Mouse (Mus musculus) spleen, adult 12 weeks (tissue): ENCODE results near the gene Sept8.

Experiments used
- DNase-seq: peaks from one replicate; pipeline ENCODE4 v3.0.0; 2022; ENCODE audit warnings: low spot score

Sept8 gene

DNA sequence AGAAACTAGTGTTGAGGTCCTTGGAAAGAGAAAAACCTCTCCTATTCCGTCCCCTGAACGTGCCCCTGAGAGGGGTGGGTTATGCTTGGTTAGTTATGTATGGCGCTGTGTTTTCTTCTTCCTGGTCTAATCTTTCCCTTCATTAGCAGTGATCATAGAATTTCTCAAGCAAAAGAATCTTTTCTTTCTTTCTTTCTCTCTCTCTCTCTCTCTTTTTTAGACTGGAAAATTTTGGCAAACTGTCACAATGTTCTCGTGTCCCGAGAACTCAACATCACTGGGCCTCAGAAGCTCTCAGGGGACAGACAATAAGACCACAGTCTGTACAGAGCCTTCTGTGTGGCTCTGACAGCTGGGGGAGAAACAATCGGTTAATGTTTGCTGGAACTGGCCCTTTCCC is 23.6 kb upstream of the Sept8 start:
- DNase-seq = no peak

DNA sequence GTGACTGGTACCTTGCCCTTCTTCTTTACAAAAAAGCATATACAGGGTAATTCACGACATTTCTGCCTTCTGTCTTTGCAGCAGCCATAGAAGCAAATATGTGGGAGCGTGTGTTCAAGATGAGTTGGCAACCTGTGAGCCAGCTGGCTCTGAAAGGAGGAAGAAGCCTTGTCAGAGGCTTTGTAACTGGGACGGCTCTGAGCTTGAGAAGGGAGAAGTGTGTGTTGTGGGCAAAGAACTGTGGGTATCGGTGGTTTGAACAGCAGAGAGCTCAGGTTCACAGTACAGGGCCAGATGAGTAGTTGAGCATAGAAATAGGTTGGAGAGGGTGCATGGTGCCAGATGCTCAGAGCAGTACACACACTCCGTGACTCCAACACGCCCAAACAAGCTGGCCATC is 22.1 kb upstream of the Sept8 start:
- no peak for DNase-seq

DNA sequence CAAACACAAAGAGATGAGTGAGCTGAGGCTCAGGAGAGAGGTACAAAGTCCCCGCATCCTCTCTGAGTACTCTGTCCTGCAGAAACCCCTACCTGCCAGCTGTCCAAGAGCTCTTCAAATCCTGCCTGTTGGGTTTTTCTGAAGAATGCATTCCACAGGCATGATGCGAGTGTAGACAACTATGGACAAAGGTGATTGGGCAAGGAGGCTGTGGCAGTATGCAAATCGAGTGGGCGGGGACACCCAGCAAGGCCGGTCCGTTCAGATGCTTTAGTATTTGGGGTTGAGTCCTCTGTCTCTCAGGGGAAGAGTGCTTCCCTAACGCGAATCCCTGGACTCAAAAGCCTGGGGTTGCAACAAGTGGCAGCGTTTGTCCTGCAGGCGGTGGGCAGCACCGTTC is 18.5 kb upstream of the Sept8 start:
- no peak for DNase-seq

DNA sequence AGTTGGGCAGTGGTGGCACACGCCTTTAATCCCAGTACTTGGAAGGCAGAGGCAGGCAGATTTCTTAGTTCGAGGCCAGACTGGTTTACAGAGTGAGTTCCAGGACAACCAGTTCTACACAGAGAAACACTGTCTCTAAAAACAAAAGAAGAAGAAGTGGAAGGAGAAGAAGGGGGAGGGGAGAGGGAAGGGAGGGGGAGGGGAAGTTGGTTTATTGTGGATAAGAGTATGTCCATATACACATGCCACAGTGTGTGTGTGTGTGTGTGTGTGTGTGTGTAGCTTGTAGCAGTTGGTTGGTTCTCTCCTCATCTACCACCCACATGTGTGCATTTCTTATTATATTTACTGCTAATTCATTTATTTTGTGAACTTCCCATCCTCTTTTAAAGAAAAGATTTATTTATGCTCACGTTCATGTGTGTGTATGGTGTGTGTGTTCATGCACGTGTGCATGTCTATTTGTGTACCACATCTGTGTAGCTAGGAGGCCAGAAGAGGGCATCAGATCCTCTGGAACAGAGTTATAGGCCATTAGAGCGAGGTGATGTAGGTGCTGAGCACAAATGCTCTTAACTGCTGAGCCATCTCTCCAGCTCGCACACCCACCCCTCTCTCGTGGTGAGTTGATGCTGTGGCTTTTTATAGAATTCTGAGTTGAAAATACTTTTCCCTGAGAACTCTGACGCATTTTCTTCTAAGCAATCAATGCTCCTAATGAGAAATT is 16.9 kb upstream of the Sept8 start:
- no peak for DNase-seq

DNA sequence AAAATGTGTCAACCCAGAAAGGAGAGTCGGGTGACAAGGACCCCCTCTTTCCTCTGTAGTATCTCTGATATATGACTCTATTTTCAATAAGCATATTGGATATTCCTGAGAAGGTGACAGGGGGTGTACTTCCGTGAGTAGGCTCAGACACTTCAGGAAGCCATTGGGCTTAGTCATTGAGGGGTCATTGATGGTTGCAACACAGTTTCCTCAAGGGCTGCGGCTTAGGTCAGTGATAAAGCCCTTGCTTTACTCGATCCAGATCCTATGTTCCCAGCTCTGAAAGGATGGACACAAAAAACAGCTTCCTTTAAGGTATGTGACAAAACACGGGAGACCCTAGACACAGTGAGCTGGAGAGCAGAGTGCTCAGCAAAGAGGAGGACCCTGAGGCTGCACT is 15.3 kb upstream of the Sept8 start:
- no peak for DNase-seq

- no peak for DNase-seq
These were observed 14.7 kb upstream of the Sept8 start for GRCm38 (mm10) chr11:53504376-53504775.

DNA sequence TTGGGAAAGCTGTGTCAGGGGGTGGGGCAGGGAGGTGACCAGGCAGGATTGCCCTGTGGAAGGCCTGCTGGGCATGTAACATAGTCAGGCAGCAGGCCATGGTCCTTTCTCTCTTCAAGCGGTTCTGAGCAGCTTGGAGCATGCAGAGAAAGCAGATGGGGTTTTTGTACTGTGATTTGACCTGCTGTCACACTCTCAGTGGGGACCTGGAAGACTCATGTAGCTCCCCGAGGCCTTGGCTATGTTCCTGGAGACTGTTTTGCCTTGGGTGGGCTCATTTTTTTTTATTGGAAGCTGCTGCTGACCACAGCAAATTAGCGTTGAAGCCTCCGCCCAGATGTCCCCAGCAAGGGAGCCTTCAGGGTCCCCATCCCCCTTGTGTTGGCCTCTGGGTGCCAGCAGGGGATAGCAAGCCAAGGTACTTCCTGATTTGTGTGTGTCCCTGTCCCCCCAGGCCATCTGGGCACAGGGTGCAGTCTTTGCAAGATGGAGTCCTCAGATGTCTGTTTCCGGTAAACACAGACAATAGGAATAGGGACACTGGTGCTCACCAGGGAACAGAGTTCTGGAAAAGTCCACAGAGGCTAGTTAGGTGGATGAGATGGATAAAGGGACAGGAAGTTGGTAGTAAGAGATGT is 13.9 kb upstream of the Sept8 start:
- DNase-seq = no peak

- no peak for DNase-seq
These were observed 11.8 kb upstream of the Sept8 start for GRCm38 (mm10) chr11:53507098-53507805.

DNA sequence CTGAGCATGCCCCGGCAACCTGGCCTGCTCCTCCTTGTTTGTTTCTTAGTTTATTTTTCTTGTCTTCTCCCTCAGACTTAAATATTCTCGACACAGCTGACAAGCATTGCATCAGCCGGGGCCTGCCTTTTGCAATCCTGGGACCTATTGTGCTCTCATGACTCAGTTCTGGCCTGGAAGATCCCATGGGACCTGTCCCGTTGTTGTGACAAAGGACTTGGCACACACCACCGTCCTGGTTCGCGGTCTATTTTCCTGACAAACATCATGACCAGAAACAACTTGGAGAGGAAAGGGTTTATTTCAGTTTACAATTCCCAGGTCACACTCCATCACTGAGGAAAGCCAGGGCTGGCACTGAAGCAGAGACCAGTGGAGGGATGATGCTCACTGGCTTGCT is 10.9 kb upstream of the Sept8 start:
- DNase-seq = no peak

DNA sequence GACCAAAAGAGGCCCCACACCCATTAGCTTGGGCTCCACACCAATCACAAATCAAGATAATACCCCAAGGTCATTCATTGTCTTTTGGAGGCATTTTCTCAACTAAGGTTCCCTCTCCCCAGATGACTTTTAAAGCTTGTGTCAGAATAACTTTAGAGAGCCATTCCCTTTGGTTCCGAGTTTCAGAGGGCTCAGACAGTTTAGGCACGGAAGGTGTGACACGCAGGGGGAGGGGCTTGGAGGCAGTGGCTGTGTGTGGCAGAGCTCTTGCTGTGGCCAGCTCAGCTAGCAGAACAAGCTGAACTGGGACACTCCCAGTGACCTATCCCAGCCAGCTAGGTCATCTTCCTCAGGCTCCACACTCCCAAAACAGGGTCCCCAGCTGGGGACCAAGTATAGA is 10.5 kb upstream of the Sept8 start:
- no peak for DNase-seq

DNA sequence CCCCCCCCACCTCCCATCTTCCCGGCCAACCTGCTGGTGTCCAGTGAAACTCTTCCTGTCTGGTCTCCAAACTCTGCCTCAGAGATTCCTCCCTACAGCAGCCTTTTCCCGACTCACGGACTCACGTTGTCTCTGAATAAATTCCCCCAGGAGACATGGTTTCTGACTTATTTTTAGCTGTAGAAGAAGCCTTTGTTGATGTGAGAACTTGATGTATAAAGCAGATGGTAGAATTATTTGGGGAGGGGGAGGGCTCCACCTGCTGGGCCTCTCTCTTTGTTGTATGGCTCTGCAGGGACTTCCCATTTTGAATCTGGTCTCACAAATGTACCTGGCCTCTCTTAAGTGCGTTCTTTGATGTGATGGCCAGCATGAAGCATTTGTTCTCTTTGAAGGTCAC is 8.7 kb upstream of the Sept8 start:
- DNase-seq = no peak

- no peak for DNase-seq
These were observed 2.1 kb upstream of the Sept8 start for GRCm38 (mm10) chr11:53516775-53517627.

DNA sequence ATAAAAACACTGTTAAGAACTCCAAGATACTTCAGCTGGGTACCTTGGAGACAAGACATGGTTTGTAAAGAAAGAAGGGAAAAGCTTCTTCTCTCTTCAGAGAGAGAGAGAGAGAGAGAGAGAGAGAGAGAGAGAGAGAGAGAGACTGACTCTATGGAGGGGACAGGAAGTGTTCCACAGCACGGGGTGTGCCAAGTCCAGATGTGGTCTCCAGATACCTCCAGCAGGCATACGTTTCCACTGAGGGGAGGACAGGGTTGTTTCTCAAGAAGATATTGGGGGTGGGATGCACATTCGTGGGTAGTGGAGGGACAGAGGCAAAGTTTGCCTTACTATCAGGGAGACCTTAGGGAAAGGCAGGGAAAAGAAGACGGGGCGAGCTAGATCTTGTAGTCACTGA is 298 bp upstream of the Sept8 start:
- peak; percentile 33 for DNase-seq

GRCm38 (mm10) chr11:53520122-53520978 is 1.3 kb downstream of the Sept8 start:
- peak; percentile 44 for DNase-seq

DNA sequence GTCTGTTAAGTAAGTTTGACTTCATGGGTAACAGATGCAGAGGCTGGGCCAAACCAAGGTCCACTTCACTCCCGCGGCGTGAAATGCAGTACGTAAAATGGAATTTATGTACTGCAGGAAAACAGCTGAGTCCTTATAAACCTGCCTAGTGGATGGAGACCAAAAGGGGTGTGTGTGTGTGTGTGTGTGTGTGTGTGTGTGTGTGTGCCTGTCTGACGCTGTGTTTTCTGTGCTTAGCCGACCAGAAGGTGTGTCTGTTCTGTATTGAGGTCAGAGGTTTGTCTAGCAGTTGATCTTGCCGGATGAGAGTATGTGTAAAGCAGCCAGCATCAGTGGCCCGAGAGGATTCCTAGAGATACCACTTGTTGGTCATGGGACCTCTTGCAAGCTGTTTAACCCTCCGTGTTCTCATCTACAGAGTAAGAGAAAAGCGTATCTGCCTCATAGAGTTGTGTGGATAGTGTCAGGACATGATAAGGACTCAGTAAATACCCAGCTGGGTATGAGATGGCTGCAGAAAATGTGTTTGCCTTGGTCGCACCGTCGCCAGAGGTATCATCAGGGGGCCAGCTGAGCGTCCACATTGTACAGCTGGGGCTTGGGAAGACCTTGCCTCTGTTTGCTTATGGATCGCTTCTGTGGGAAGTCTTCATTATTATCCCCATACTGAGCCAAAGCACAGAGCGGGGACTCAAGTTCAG is 2.2 kb downstream of the Sept8 start:
- DNase-seq = peak; percentile 39

- no peak for DNase-seq
These were observed 2.7 kb downstream of the Sept8 start for GRCm38 (mm10) chr11:53521821-53522131.

DNA sequence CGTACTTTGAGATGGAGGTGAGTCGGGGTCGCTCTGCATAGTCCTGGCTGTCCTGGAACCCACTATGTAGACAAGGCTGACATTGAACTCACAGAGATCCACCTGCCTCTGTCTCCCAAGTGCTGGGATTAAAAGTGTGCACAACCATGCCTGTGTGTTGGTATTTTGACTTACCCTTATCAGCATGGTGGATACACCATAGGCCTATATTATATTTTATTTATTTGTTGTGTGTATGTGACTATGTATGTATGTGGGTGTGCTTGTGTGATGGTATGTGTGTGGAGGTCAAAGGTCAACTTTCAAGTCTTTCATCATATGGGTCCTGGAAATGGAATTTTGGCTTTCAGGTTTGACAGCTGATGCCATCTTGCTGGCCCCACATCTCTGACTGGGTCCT is 3.3 kb downstream of the Sept8 start:
- no peak for DNase-seq

GRCm38 (mm10) chr11:53522930-53523329 is 3.9 kb downstream of the Sept8 start:
- no peak for DNase-seq

GRCm38 (mm10) chr11:53523545-53524405 is 4.7 kb downstream of the Sept8 start:
- DNase-seq = no peak

DNA sequence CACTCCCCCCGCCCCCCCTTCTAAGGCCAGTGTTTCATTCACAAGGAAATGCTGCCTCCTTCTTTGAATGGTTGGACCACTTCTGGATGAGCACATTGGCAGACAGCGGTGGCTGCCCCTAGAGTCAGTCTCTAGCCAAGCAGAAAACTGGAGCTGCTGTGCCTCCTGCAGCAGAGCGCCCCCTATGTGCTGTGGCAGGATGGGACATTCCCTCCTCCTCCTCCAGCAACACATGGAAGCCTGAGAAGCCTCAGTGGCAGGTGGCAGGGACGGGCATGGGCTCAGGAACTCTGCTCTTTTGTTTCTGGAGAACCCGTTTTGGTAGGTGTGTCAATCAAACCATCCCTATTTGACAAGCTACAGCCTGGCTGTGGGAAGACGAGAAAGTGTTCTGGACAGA is 5.8 kb downstream of the Sept8 start:
- DNase-seq = no peak
